Mouse (Mus musculus) monocyte, adult 2 months (primary cell): ENCODE data around the gene Gnpnat1.
A peak's percentile ranks its signal among the peaks of the same experiment; 100 is the strongest.
"Not testable (repeated sequence)": the region's sequence is repeated elsewhere in the genome, so short reads cannot be mapped to it uniquely, and the experiment has no call there.

ENCODE experiments used
- DNase-seq, 2 experiments: peaks; one replicate each; pipeline ENCODE4 v3.0.0; 2022; ENCODE audit warnings: low spot score in 2 of 2, low read depth in 1 of 2

Gene Gnpnat1

DNA sequence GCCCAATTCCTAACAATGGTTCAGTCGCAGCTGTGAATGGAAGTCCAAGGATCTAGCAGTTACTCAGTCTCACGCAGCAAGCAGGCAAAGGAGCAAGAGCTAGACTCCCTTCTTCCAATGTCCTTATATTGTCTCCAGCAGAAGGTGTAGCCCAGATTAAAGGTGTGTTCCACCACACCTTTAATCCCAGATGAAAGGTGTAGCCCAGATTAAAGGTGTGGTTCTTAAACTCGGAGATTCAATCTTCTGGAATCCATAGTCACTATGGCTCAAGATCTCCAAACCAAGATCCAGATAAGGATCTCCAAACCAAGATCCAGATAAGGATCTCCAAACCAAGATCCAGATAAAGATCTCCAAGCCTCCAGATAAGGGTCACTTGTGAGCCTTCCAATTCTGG lies at the start of gene Gnpnat1:
Gnpnat1 (minus strand) TSS at position 101 of the 400 bp plus-strand sequence.
- DNase-seq, result not testable (repeated sequence)

DNA sequence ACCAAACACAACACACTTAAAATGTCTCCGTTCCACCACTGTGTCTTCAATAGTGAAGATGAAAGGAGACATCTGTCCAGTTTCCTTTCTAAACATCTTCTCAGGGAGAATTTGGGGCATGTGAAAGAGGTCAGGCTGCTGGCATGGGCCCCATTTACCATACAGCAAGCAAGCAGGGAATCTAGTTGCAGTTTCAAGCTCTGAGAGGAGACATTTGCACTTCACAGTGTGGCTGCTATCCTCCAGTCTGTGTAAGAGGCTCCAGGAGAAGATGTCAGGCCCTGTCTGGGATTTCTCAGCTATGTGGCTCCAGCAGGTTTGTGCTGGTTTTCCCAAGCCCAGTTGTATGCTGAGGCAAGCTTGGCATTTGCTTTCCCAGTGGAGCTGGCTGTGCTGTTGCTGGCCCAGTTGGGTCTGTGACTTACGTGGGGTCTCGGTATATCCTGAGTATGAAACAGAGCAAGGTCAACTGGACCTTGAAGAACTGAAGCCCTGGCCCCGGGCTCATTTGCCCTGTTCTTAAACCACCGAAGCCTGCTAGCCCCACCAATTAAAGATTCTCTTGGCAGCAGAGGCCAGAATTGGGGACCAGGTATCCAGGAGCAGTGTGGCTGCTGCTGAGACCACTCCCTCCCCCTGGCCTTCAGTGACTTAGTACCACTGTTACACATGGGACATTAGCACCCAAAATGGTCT lies 49.0 kb upstream of the Gnpnat1 start:
- DNase-seq, result no peak

- DNase-seq, result no peak
Measured at GRCm38 (mm10) chr14:45452861-45453512, 48.3 kb upstream of the Gnpnat1 start.

DNA sequence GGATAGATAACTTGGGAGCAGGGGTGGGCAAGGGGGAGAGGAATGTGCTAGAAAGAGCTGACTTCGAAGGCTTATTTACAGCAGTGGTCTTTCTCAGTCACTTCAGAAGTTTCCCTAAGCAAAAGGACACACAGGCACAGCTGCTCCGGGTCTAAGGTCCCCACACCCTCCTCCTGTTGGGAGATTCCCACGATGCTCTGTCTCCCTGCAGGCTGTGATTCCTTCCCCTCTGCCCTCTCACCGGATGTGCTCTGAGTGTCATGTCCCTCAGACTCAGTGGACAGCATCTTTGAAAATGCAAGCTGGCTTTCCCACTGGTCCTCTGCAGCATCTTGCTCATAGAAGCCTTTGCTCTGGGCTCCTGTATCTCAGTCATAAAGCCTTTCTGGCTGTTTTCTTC lies 47.4 kb upstream of the Gnpnat1 start:
- DNase-seq, result no peak

GRCm38 (mm10) chr14:45451090-45451489 lies 46.4 kb upstream of the Gnpnat1 start:
- no peak for DNase-seq

DNA sequence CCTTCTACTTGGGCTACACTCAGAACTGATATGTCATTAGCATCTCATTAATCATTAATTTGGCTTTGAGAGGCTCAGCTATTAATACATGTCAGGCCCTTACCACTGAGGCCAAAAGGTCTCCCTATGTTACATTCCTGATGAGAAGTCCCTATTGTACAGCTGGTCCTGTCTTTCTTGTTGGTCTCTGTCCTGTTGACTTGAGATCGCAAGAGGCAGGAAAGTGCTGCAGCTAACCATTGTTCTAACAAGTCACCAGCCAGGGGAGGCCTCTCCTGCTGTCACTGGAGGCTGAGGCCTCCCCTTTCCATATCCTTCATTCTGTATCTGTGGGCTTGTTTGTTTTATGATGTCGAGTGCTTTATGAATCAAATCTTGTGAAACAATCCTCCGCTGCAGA lies 42.1 kb upstream of the Gnpnat1 start:
- DNase-seq, result no peak

DNA sequence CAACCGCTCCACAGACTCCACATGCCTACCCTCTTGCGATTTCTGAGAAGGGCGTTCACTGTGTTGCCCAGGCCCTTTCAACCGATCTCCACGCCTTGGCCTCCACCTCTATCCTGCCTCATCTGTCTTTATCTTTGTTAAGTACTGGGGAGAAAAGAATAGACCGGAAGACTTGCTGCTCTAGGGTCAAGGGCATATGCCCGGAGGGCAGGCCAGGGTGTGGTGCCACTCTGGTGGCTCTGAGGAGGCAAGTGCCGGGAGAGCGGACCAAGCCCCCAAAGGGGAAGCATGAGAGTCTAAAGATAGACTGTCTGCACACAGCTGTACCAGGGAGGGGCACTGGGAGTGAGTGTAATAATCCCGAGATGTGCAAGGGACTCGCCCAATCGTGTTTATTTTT lies 40.7 kb upstream of the Gnpnat1 start:
- DNase-seq, result peak in 1 of 2 experiments; percentile 3

DNA sequence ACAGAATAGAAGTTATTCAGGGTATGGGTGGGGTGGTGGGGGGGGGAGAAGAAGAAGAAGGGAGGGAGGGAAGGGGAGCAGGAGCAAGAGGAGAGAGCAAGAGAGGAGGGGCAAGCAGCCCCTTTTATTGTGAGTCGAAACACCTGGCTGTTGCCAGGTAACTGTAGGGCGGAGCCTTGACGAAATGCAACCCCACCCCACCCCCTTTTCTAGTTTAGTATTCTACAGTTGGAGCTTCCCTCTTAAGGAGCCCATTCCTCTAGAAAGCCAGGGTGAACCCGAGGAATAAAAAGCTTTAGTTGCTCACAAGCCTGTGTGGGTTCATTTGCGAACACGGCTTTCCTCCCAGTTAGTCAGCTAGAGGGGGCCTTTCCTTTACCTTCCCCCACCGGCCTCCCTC lies 40.2 kb upstream of the Gnpnat1 start:
- DNase-seq, result no peak

- no peak for DNase-seq
Measured at GRCm38 (mm10) chr14:45442781-45443560, 38.3 kb upstream of the Gnpnat1 start.

GRCm38 (mm10) chr14:45441291-45441690 lies 36.6 kb upstream of the Gnpnat1 start:
- DNase-seq, result no peak

- no peak for DNase-seq
Measured at GRCm38 (mm10) chr14:45439387-45439786, 34.7 kb upstream of the Gnpnat1 start.

DNA sequence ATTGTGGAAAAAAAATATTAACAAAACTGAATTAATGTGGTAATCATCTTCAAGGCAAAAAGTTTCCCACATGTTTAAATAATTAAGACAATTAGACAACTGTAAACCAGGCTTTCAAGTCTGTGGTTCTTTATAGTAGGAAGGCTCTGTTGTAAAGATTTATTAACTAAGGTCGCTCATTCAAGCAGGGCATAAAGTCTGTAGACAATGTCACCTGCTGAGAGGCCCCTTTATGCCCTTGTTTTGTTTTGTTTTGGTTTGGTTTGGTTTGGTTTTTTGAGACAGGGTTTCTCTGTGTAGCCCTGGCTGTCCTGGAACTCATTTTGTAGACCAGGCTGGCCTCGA lies 34.2 kb upstream of the Gnpnat1 start:
- DNase-seq, result no peak

DNA sequence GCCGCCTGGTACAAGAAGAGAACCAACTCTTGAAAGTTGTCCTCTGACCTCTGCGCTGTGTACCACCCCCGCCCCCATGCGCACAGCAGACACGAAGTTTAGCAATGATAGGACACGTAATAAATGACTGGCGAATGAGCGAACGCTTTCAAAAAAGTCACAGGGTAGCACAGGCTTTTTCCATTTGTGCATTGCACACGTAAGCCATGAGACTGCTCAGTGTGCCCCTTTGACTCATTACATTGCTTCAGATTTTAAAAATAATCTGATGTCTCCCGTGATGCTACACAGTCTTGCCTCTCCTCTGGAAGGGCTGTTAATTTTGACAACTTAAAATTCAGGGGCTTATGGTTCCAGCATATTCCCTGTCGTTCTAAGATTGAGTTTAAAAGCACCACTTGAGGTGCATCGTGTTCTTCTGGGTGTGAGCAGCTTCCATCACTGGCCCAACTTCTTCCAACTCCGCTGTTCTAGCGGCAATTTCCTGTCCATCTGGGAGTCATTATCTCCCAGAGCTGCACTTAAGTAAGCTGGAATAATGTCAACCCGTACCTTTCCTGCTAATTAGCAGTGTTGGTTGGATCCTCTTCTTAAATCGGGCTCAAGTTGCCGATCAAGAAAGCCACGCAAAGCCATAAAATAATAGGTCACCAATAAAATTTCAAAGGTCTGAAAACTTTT lies 33.7 kb upstream of the Gnpnat1 start:
- DNase-seq, result no peak

DNA sequence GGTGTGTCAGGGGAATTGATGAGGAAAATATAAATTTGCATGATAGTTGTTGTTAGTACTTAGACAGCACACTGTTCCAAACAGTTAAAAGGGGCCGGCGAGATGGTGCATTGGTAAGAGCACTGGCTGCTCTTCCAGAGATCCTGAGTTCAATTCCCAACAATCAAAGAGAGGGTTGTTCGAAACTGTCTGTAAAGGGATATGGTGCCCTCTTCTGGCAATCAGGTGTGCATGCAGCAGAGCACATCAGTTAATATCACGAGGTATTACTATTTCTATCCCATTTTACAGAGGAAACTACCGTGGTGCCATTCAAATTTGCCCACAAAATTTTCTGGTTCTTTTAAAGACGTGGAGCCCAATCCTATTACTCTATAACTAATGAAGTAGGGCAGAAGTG lies 29.5 kb upstream of the Gnpnat1 start:
- no peak for DNase-seq

DNA sequence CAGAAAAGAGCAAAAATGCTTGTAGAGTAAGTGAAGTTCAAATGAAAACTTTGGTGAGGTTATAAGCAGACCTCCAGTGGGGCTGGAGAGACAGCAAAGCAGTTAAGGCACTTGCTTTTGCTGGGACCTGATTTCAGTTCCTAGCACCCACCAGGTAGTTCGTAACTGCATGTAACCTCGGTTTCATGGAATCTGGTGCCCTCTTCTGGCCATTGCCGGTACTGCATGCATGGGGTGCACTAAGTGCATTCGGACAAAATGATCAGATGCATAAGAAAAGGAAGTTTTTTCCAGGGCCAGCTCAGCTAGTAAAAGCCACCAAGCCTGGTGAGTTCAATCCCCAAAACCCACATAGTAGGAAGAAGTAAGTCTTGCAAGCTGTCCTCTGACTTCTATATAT lies 27.3 kb upstream of the Gnpnat1 start:
- DNase-seq, result no peak

- DNase-seq, result no peak
Measured at GRCm38 (mm10) chr14:45430066-45430842, 25.5 kb upstream of the Gnpnat1 start.

DNA sequence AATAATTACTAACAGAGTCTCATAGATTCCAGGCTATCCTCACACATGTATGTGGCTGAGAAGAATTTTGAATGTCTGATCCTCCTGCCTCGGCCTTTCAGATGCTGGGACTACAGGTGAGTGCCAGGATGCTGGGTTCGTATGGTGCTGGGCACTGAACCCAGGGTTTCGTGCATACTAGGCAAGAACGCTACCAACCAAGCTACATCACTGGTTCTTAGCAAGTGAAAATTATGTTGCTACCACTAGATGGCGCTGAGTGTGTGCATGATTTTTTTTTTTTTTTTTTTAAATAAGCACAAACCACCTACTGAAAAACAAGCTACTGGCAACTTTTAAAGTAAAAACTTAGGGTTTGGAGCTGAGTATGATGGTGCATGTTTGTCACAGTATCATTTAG lies 18.5 kb upstream of the Gnpnat1 start:
- DNase-seq, result no peak

- DNase-seq, result no peak
Measured at GRCm38 (mm10) chr14:45422371-45422770, 17.7 kb upstream of the Gnpnat1 start.

GRCm38 (mm10) chr14:45419323-45419722 lies 14.6 kb upstream of the Gnpnat1 start:
- DNase-seq, result no peak

DNA sequence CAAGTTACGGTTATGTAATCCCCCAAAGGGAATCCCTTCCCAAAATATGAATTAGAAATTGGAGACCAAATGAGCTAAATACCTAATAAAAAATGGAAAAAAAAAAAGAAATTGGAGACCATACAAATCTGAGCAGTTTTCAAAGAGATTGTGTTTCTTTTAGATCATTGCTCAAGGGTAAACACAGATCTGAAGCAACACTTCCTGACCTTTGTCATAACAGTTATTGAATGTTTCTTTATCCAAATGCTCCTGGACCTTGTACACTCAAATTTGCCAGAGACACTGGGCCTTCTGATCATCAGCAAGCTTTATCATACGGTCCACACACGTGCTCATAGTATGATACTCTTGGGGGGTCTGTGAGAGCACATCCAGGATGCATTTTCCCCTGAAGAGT lies 13.8 kb upstream of the Gnpnat1 start:
- DNase-seq, result no peak

DNA sequence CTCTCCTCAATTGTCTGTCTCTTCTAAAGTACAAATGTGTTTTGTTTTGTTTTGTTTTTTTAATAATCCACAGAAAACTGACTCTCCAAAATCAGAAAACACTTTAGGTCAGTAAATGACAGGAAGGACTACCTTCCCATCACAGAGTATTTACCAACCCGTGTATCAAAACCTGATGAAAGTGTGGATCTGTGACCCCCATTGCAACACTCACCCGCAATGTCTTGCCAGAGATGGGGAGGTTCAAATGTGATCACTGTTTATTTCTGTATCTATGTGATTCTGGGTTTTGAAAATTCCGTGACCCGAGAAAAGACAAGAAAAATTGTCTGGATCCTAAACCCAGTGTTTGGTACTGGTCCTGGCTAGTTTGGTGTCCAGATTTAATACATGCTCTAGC lies 11.6 kb upstream of the Gnpnat1 start:
- no peak for DNase-seq
